Mouse (Mus musculus) stomach, embryonic 14.5 days (tissue): ENCODE results near the gene Gm11541. TPM values are rescaled to one million over a fixed set of nuclear protein-coding genes. Genes with fewer than 3 reads are reported as not detected.

Experiments
- ATAC-seq: fragments of 200-750 bp; cut with Nextera tagmentation; 2 replicates; pipeline ENCODE4 v1.8.0; 2017; ENCODE audit warnings: low read depth, moderate TSS enrichment; ENCODE audit not compliant: insufficient number of reproducible peaks, insufficient read depth, low FRiP score
- H3K27ac ChIP-seq: fragments of 300-500 bp; sonication (generic); 2 replicates; pipeline ENCODE4 v1.5.1; 2014; ENCODE audit warnings: mild to moderate bottlenecking, low read length, moderate library complexity, mixed read lengths
- H3K27me3 ChIP-seq: fragments of 300-500 bp; sonication (generic); 2 replicates; pipeline ENCODE4 v1.6.1; 2014; ENCODE audit warnings: low read length, control low read depth, mixed read lengths; ENCODE audit not compliant: control insufficient read depth, insufficient read depth
- H3K36me3 ChIP-seq: fragments of 300-500 bp; sonication (generic); 2 replicates; pipeline ENCODE4 v1.6.1; 2014; ENCODE audit warnings: mild to moderate bottlenecking, control low read depth, low read length, moderate library complexity, mixed read lengths; ENCODE audit not compliant: control insufficient read depth, insufficient read depth
- H3K4me1 ChIP-seq: fragments of 300-500 bp; sonication (generic); 2 replicates; pipeline ENCODE4 v1.6.1; 2014; ENCODE audit warnings: low read length, control low read depth, mixed read lengths; ENCODE audit not compliant: control insufficient read depth, insufficient read depth
- H3K4me2 ChIP-seq: fragments of 300-500 bp; sonication (generic); replicated peaks from 2 replicates; pipeline ENCODE4 v1.6.1; 2014; ENCODE audit warnings: low read depth, low read length, control low read depth
- H3K4me3 ChIP-seq: fragments of 300-500 bp; sonication (generic); 2 replicates; pipeline ENCODE4 v1.5.1; 2014; ENCODE audit warnings: low read depth, low read length, control low read depth
- H3K9ac ChIP-seq: fragments of 300-500 bp; sonication (generic); replicated peaks from 2 replicates; pipeline ENCODE4 v1.6.1; 2014; ENCODE audit warnings: low read depth, mild to moderate bottlenecking, control low read depth, low read length, moderate library complexity, mixed read lengths
- H3K9me3 ChIP-seq: fragments of 300-500 bp; sonication (generic); 2 replicates; pipeline ENCODE4 v1.6.1; 2016; ENCODE audit warnings: low read depth, low read length, control low read depth; ENCODE audit not compliant: control insufficient read depth
- WGBS: fragments of 180-500 bp; shearing (Covaris S2); extraction: QIAGEN DNeasy Blood & Tissue Kit; methylation state at CpG from one replicate; pipeline ENCODE4 v1.1.7; 2014; 5-methylcytosine and 5-hydroxymethylcytosine counted together
- polyA plus RNA-seq: library from polyadenylated mRNA; unstranded; fragments of >200 nt; fragmentation: Nextera tagmentation; extraction: Ambion mirVana; gene quantifications from 2 replicates; pipeline ENCODE4 v1.2.1, GENCODE M21; 2014

Gene Gm11541
- polyA plus RNA-seq, 1 experiment from 2014 or later = 2.9 TPM

- ATAC-seq = no peak
- Histone ChIP-seq H3K4me1 (no peaks in the 10 kb centered on the region), H3K4me3 (no peak overlapping the region), H3K27me3 (no peaks in the 10 kb centered on the region), H3K9ac (no peak overlapping the region), H3K9me3 (no peaks in the 10 kb centered on the region), H3K4me2 (no peak overlapping the region), H3K27ac (no peak overlapping the region), H3K36me3 (no peaks in the 10 kb centered on the region)
- WGBS = 80% methylated on average over 3 of the region's 3 CpGs
These were observed 24.2 kb upstream of the Gm11541 start for GRCm38 (mm10) chr11:94728545-94728944.

GRCm38 (mm10) chr11:94727306-94727705 is 23.0 kb upstream of the Gm11541 start:
- H3K27ac ChIP-seq = no peak overlapping the region
- ATAC-seq = no peak
- no peak overlapping the region for H3K4me3 ChIP-seq
- no peak overlapping the region for H3K9ac ChIP-seq
- 90% methylated on average over 3 of the region's 3 CpGs for WGBS
- no peaks in the 10 kb centered on the region for H3K27me3 ChIP-seq
- no peaks in the 10 kb centered on the region for H3K4me1 ChIP-seq
- H3K9me3 ChIP-seq = no peaks in the 10 kb centered on the region
- no peak overlapping the region for H3K4me2 ChIP-seq
- H3K36me3 ChIP-seq = no peaks in the 10 kb centered on the region

GRCm38 (mm10) chr11:94719216-94719615 is 14.9 kb upstream of the Gm11541 start:
- Histone ChIP-seq H3K36me3 (no peaks in the 10 kb centered on the region), H3K27me3 (no peaks in the 10 kb centered on the region), H3K9ac (no peak overlapping the region), H3K4me3 (no peak overlapping the region), H3K9me3 (no peaks in the 10 kb centered on the region), H3K4me1 (peaks cover 10% of the 10 kb centered on the region), H3K4me2 (no peak overlapping the region), H3K27ac (no peak overlapping the region)
- 71% methylated on average over 2 of the region's 2 CpGs for WGBS
- no peak for ATAC-seq

GRCm38 (mm10) chr11:94718113-94718909 is 14.0 kb upstream of the Gm11541 start:
- H3K9ac ChIP-seq = no peak overlapping the region
- H3K27me3 ChIP-seq = no peaks in the 10 kb centered on the region
- no peak overlapping the region for H3K4me3 ChIP-seq
- H3K36me3 ChIP-seq = no peaks in the 10 kb centered on the region
- no peaks in the 10 kb centered on the region for H3K9me3 ChIP-seq
- ATAC-seq = no peak
- no peak overlapping the region for H3K27ac ChIP-seq
- peaks cover 14% of the 10 kb centered on the region for H3K4me1 ChIP-seq
- no peak overlapping the region for H3K4me2 ChIP-seq
- WGBS = 89% methylated on average over 7 of the region's 7 CpGs

- ATAC-seq = no peak
- Histone ChIP-seq H3K4me3 (no peak overlapping the region), H3K4me1 (peaks cover 19% of the 10 kb centered on the region), H3K27me3 (no peaks in the 10 kb centered on the region), H3K4me2 (no peak overlapping the region; the same call in 1 of the 2 replicates), H3K36me3 (no peaks in the 10 kb centered on the region), H3K9me3 (no peaks in the 10 kb centered on the region), H3K9ac (no peak overlapping the region), H3K27ac (no peak overlapping the region)
- WGBS = 31% methylated on average over 11 of the region's 11 CpGs
These were observed 12.9 kb upstream of the Gm11541 start for GRCm38 (mm10) chr11:94717239-94717638.

- Histone ChIP-seq H3K9ac (no peak overlapping the region), H3K27me3 (no peaks in the 10 kb centered on the region), H3K4me3 (no peak overlapping the region), H3K4me1 (peaks cover 17% of the 10 kb centered on the region), H3K4me2 (no peak overlapping the region; the same call in 1 of the 2 replicates), H3K9me3 (no peaks in the 10 kb centered on the region), H3K27ac (no peak overlapping the region), H3K36me3 (no peaks in the 10 kb centered on the region)
- 7% methylated on average over 9 of the region's 9 CpGs for WGBS
- no peak for ATAC-seq
These were observed 12.5 kb upstream of the Gm11541 start for GRCm38 (mm10) chr11:94716754-94717153.

GRCm38 (mm10) chr11:94715622-94716021 is 11.3 kb upstream of the Gm11541 start:
- no peaks in the 10 kb centered on the region for H3K36me3 ChIP-seq
- 63% methylated on average over 5 of the region's 5 CpGs for WGBS
- ATAC-seq = no peak
- H3K4me2 ChIP-seq = no peak overlapping the region
- no peak overlapping the region for H3K4me3 ChIP-seq
- no peaks in the 10 kb centered on the region for H3K9me3 ChIP-seq
- no peak overlapping the region for H3K9ac ChIP-seq
- no peak overlapping the region for H3K27ac ChIP-seq
- H3K4me1 ChIP-seq = peaks cover 15% of the 10 kb centered on the region
- H3K27me3 ChIP-seq = no peaks in the 10 kb centered on the region

GRCm38 (mm10) chr11:94713246-94713860 is 9.1 kb upstream of the Gm11541 start:
- ATAC-seq = no peak
- Histone ChIP-seq H3K4me1 (peaks cover 15% of the 10 kb centered on the region), H3K9me3 (no peaks in the 10 kb centered on the region), H3K27me3 (no peaks in the 10 kb centered on the region), H3K4me3 (no peak overlapping the region), H3K27ac (peak overlapping the region; percentile 72), H3K36me3 (no peaks in the 10 kb centered on the region), H3K4me2 (no peak overlapping the region), H3K9ac (no peak overlapping the region)
- 29% methylated on average over 11 of the region's 11 CpGs for WGBS
